Mouse (Mus musculus): ENCODE data around the gene Samd9l.

GRCm38 (mm10) chr6:3436087-3436486, 36.7 kb upstream of the Samd9l start:
- TF ChIP-seq EP300 (IDR thresholded peaks at IDR 0.05; ENCODE audit: low read depth) (no peak), CTCF (IDR thresholded peaks at IDR 0.05; ENCODE audit: low read depth) (no peak)
